Mouse (Mus musculus): ENCODE results near the gene Rnf217. TPM values are rescaled to one million over a fixed set of nuclear protein-coding genes. Genes with fewer than 3 reads are reported as not detected.

Rnf217 gene
- polyA plus RNA-seq, 1 experiment from 2014 or later = 0.68 TPM

- peak; percentile 98 for ATAC-seq (replicated peaks; ENCODE audit: extremely low read depth, insufficient read depth, low FRiP score)
- H3K36me3 ChIP-seq (ENCODE audit: control insufficient read depth, insufficient read depth) = no peaks in the 10 kb centered on the region
- no peaks in the 10 kb centered on the region for H3K4me1 ChIP-seq (ENCODE audit: control insufficient read depth, insufficient read depth, low read length)
- no peaks in the 10 kb centered on the region for H3K9me3 ChIP-seq (replicated peaks; ENCODE audit: control insufficient read depth, low read length)
- H3K4me3 ChIP-seq (ENCODE audit: low read length) = peak within 1 kb of the TSS; percentile 73
- no peak within 1 kb of the TSS for H3K27ac ChIP-seq (ENCODE audit: low read length)
- H3K9ac ChIP-seq (ENCODE audit: low read length) = peak within 1 kb of the TSS; percentile 66
- WGBS = 1% methylated on average over 58 of the region's 59 CpGs
- no peaks in the 10 kb centered on the region for H3K27me3 ChIP-seq (ENCODE audit: control insufficient read depth, insufficient read depth, low read length)
- peak within 1 kb of the TSS; percentile 82 for H3K4me2 ChIP-seq (ENCODE audit: low read depth, low read length)
Measured at GRCm38 (mm10) chr10:31445291-31446124, 163.5 kb downstream of the Rnf217 start, which contains the start of gene Tpd52l1. Gene Tpd52l1, minus strand, starts transcription at chr10:31445958.

GRCm38 (mm10) chr10:31444206-31444605 lies 164.8 kb downstream of the Rnf217 start:
- 79% methylated on average over 7 of the region's 7 CpGs for WGBS
- H3K9me3 ChIP-seq (replicated peaks; ENCODE audit: control insufficient read depth, low read length) = no peaks in the 10 kb centered on the region
- no peak for ATAC-seq (replicated peaks; ENCODE audit: extremely low read depth, insufficient read depth, low FRiP score)
- no peaks in the 10 kb centered on the region for H3K27me3 ChIP-seq (ENCODE audit: control insufficient read depth, insufficient read depth, low read length)
- H3K36me3 ChIP-seq (ENCODE audit: control insufficient read depth, insufficient read depth) = no peaks in the 10 kb centered on the region
- no peak overlapping the region for H3K27ac ChIP-seq (ENCODE audit: low read length)
- H3K4me3 ChIP-seq (ENCODE audit: low read length) = no peak overlapping the region
- no peak overlapping the region for H3K4me2 ChIP-seq (ENCODE audit: low read depth, low read length)
- H3K4me1 ChIP-seq (ENCODE audit: control insufficient read depth, insufficient read depth, low read length) = no peaks in the 10 kb centered on the region
- H3K9ac ChIP-seq (ENCODE audit: low read length) = no peak overlapping the region

Other genes starting within 250 kb of the Rnf217 start
- gene Tpd52l1, start 163.2 kb downstream of the Rnf217 start, polyA plus RNA-seq (2015; fragmentation: Nextera tagmentation; extraction: Ambion mirVana) = 12.4 and 14.8 TPM in 2 replicates

All from heart, embryonic 16.5 days (tissue).